In genomic region chr6:99722390-99722789, GRCm38 (mm10) we compare ENCODE assay signal across 26 mouse cellular contexts. TPM values are rescaled to one million over a fixed set of nuclear protein-coding genes. Genes with fewer than 3 reads are reported as not detected.
DNase-seq lines count a peak whose midpoint lies in the region; ATAC-seq lines count a peak whose summit lies in the region.
"Had no signal": no experiment of that assay in that cellular context is flagged by ENCODE, and none has a peak within 500 bp of the region (broad histone marks: within the 10 kb centered on the region; RNA-seq: fewer than 3 reads in every experiment).

No protein-coding gene starts in this region.

- no peaks in the 10 kb centered on the region for H3K36me3 ChIP-seq in heart, embryonic 10.5 days
- H3K36me3 ChIP-seq: G1E had no signal

- no peak overlapping the region for H3K4me3 ChIP-seq in heart, embryonic 10.5 days

- DNase-seq in frontal cortex, postnatal 36 days (ENCODE audit: low spot score in 2 of 2), result no peak
- DNase-seq in heart, adult 11 months, result peak; percentile 61
- DNase-seq in heart, adult 9 months (ENCODE audit: low spot score in 2 of 2), result no peak
- peak; percentile 52 for DNase-seq in heart, embryonic 10.5 days (ENCODE audit: low spot score)
- DNase-seq in heart, adult 18-20 months, result no peak
- peak; percentile 17 for DNase-seq in telencephalon, adult 2 months (ENCODE audit: low read depth, low spot score)
- DNase-seq: adrenal gland, adult 2 months; adrenal gland, adult 8-10 months; adrenal gland, postnatal 10 days; adrenal gland, postnatal 14 days; adrenal gland, postnatal 25 days; adrenal gland, postnatal 36 days; B cell, adult 2 months; cerebellum, adult 11 months; cerebellum, adult 11-12 months had no signal

- H3K27me3 ChIP-seq in heart, embryonic 10.5 days (ENCODE audit: insufficient read depth, poor library complexity, severe bottlenecking), result peaks cover 57% of the 10 kb centered on the region
- H3K27me3 ChIP-seq: CH12.LX had no signal

- peaks cover 11% of the 10 kb centered on the region for H3K4me1 ChIP-seq in heart, embryonic 10.5 days

- no peaks in the 10 kb centered on the region for H3K9me3 ChIP-seq in heart, embryonic 10.5 days

- no peak overlapping the region for H3K27ac ChIP-seq in heart, embryonic 10.5 days

- WGBS in heart, embryonic 10.5 days, result 71% methylated on average over 9 of the region's 9 CpGs

- peak; percentile 66; the same call in 1 of the 2 replicates for ATAC-seq in frontal cortex, adult (ENCODE audit: low TSS enrichment)
- ATAC-seq in granulocyte monocyte progenitor cell, adult 5-6 weeks (replicated peaks; ENCODE audit: poor library complexity, severe bottlenecking), result no peak
- ATAC-seq: activated CD4-positive, CD25-positive, alpha-beta regulatory T cell, adult 4 months; CD4-positive, CD25-positive, alpha-beta regulatory T cell, adult 4 months; Patski had no signal

RNA-seq across cellular contexts. Expression of gene Prok2, which starts 3.8 kb away (rescaled TPM):
- polyA plus RNA-seq in heart, embryonic 10.5 days (2016; fragmentation: Nextera tagmentation; extraction: Ambion mirVana), result 0.11 TPM in 1 of 2 replicates, not detected in the other
- total RNA-seq in heart, adult 18-20 months (2021), result not detected
- total RNA-seq in granulocyte monocyte progenitor cell, adult 5-6 weeks (2014; fragmentation: Nextera tagmentation), result not detected in 2 replicates
- total RNA-seq in granulocyte monocyte progenitor cell, adult 5-6 weeks (2017), result not detected in 2 replicates
- total RNA-seq: adrenal gland, adult 18-20 months; adrenal gland, adult 2 months; adrenal gland, adult 8-10 months; adrenal gland, postnatal 10 days; adrenal gland, postnatal 14 days; adrenal gland, postnatal 25 days; adrenal gland, postnatal 36 days; CH12.LX; ES-E14; MEL had no signal
- polyA plus RNA-seq: activated CD4-positive, CD25-positive, alpha-beta regulatory T cell, adult 4 months; adrenal gland, adult 2 months; C2C12; CD4-positive, CD25-positive, alpha-beta regulatory T cell, adult 4 months; G1E; Patski had no signal

RNA-seq across cellular contexts. Expression of gene Gpr27, which starts 29.9 kb away (rescaled TPM):
- polyA plus RNA-seq in heart, embryonic 10.5 days (2016; fragmentation: Nextera tagmentation; extraction: Ambion mirVana), result 0.68 and 0.92 TPM in 2 replicates
- 1 to 10 TPM; 9.2 to 10.0 TPM for total RNA-seq in heart, adult 18-20 months (2021)
- not detected in 2 replicates for total RNA-seq in granulocyte monocyte progenitor cell, adult 5-6 weeks (2014; fragmentation: Nextera tagmentation)
- total RNA-seq in granulocyte monocyte progenitor cell, adult 5-6 weeks (2017), result 0.09 TPM in 1 of 2 replicates, not detected in the other
- total RNA-seq: CH12.LX, MEL had no signal
- polyA plus RNA-seq: activated CD4-positive, CD25-positive, alpha-beta regulatory T cell, adult 4 months; C2C12; CD4-positive, CD25-positive, alpha-beta regulatory T cell, adult 4 months; G1E had no signal

RNA-seq across cellular contexts. Expression of gene Gm20696, which starts 55.8 kb away (rescaled TPM):
- polyA plus RNA-seq in heart, embryonic 10.5 days (2016; fragmentation: Nextera tagmentation; extraction: Ambion mirVana), result 2.2 and 3.4 TPM in 2 replicates
- 1 to 10 TPM in 1 of 2 experiments, under 1 TPM in 1; 0.94 to 2.2 TPM for total RNA-seq in heart, adult 18-20 months (2021)
- total RNA-seq in granulocyte monocyte progenitor cell, adult 5-6 weeks (2014; fragmentation: Nextera tagmentation), result 28.1 and 28.6 TPM in 2 replicates
- 5.2 and 7.3 TPM in 2 replicates for total RNA-seq in granulocyte monocyte progenitor cell, adult 5-6 weeks (2017)
- polyA plus RNA-seq: G1E had no signal

RNA-seq across cellular contexts. Expression of gene Eif4e3, which starts 55.8 kb away (rescaled TPM):
- polyA plus RNA-seq in heart, embryonic 10.5 days (2016; fragmentation: Nextera tagmentation; extraction: Ambion mirVana), result 4.1 and 7.1 TPM in 2 replicates
- total RNA-seq in heart, adult 18-20 months (2021), result 10 to 100 TPM; 44.5 to 45.6 TPM
- 23.2 and 33.9 TPM in 2 replicates for total RNA-seq in granulocyte monocyte progenitor cell, adult 5-6 weeks (2014; fragmentation: Nextera tagmentation)
- 24.1 and 26.8 TPM in 2 replicates for total RNA-seq in granulocyte monocyte progenitor cell, adult 5-6 weeks (2017)
- total RNA-seq: G1E, MEL had no signal
- polyA plus RNA-seq: G1E had no signal

Comparison
In these comparisons a context has a peak if more than half of its experiments do, and no peak if none do; other contexts are left out.
1. DNase-seq: peak in heart, adult 11 months (single experiment), heart, embryonic 10.5 days (single experiment) and telencephalon, adult 2 months (single experiment); none in frontal cortex, postnatal 36 days (0 of 2), heart, adult 9 months (0 of 2) and heart, adult 18-20 months (0 of 2).
2. RNA of gene Gpr27, which starts 29.9 kb away (total RNA-seq): 9.2 to 10.0 TPM in heart, adult 18-20 months; 0.09 TPM in granulocyte monocyte progenitor cell, adult 5-6 weeks; every median in the first group is over 4 times any median in the second.